Mouse (Mus musculus) kidney, postnatal 10 days (tissue): ENCODE results near the gene Aoc3.
"Not testable (repeated sequence)": the region's sequence is repeated elsewhere in the genome, so short reads cannot be mapped to it uniquely, and the experiment has no call there.

Source experiments
- DNase-seq: peaks from one replicate; pipeline ENCODE4 v3.0.0; 2021; ENCODE audit warnings: mixed read lengths

Aoc3 gene

DNA sequence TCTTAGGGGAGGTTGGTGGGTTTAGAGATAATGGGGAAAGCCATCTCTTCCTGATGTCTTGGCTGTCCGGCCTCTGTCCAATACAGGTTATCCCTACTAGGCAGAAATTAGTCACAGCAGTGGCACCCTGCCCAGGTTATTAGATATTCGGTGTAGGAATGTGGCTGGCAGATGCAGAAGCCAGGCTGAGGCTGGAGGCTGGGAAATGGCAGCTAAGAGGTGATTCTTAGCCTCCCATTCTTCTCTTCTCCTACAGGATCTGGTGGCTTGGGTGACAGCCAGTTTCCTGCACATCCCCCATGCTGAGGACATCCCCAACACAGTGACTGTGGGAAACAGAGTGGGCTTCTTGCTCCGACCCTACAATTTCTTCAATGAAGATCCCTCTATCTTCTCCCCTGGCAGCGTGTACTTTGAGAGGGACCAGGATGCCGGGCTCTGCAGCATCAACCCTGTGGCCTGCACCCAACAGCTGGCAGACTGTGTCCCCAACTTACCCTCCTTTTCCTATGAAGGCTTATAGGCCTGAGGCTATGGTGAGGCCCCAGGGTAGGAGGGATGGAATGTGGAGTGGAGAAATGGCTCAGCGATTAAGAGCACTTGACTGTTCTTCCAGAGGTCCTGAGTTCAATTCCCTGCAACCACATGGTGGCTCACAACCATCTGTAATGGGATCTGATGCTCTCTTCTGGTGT is 1.3 kb upstream of the Aoc3 start:
- DNase-seq: peak; percentile 56

DNA sequence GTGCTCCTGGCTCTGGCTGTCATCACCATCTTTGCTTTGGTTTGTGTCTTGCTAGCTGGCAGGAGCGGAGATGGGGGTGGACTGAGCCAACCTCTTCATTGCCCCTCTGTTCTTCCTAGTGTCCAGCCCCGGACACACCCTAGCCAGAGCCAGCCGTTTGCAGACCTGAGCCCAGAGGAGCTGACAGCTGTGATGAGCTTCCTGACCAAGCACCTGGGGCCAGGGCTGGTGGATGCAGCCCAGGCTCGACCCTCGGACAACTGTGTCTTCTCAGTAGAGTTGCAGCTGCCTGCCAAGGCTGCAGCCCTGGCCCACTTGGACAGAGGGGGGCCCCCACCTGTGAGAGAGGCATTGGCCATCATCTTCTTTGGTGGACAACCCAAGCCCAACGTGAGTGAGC is 556 bp downstream of the Aoc3 start:
- DNase-seq: not testable (repeated sequence)

DNA sequence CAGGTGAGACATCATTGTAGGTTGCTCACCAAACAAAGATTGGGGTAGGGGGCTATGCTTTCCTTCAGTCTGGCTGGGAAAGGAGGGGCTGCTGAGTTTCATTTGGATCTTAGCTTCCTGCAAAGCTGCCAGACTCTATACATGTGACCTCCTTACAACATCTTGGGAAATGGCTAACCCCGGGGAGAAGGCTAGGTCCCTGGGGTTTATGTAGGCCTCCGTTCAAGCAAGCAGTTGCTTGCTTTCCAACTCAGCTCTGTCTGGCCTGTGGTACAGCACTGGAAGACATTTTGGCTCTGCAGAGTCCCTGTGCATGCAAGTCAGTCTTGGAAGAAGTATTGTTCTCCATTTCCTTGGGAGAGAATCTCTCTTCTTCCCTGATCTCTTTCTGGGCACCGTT is 2.1 kb downstream of the Aoc3 start:
- no peak for DNase-seq

DNA sequence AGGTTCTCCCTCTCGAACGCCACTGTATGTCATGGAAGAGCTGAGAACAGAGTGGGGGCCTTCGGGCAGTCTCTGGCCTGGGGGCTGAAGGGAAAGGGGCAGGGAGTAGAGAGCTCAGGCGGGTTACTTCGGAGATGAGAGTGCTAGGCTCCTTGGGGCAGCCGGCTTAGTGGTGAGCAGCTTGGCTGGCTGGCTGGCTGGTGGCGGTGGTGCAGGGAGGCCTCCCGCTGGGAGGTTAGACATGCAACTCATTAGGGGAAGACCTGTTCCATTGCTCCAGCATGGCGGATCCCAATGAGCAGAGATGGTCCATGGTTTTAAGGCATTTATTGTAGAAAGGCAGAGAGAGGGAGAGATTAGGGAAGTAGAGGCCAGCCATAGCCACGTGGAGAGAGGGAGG is 3.6 kb downstream of the Aoc3 start:
- DNase-seq: no peak

DNA sequence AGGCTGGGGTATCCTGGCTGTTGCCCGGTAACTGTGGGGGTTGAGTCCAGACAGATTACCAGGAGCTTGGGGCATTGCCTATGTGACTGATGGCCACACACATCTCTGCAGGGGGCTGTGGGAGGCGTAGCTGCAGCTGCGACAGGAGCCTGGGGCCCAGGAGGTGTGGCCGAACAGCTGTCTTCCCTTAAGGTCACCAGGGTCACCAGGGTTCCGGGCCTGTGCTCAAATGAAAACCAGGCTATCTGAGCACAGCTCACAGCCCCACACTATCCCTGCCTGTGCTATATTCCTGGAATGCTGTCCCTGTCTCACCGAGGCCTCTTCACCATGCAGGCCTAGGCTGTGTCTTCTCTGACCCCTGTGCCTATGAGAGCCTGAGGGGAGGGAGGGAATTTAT is 4.1 kb downstream of the Aoc3 start:
- DNase-seq: no peak

DNA sequence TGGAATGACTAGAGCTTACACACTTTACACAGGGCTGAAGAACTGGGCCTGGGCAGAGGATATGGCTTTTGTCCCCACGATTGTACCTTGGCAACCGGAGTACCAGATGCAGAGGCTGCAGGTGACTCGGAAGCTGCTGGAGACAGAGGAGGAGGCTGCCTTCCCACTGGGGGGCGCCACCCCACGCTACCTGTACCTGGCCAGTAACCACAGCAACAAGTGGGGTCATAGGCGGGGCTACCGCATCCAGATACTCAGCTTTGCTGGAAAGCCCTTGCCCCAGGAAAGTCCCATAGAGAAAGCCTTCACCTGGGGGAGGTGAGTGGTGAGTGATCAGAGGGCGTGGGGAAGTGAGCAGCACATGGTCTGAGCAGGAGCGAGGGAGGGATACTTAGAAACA is 5.3 kb downstream of the Aoc3 start:
- DNase-seq: peak; percentile 54

DNA sequence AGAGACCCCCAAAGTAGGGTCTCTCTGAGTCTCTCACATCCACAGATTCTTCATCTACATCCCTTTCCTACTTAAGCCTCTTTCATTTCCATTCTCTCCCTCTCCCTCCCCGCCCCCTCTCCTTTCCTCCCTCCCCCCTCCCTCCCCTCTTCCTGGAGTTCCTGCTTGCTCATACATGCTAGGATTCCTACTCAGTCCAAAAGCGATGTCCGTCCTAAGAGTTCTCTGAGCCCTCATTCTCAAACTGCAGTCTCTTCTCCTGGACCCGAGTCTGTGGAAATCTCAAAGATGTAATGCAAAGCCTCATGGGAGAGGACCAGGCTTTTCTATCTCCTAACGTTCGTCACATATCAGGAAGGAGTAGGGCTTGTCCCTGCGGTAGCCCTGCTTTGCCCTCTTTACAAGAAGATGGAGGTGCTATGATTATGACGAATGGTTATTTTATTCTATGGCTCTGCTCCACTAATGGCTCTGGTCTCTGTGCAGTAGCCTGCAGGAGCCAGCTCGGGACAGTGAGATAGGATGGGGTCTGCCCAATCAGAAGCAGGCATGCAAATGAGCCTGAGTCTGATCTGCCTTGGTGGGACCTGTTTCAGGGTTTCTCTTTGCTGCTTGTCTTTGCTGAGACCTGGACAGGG is 7.8 kb downstream of the Aoc3 start:
- DNase-seq: no peak

DNA sequence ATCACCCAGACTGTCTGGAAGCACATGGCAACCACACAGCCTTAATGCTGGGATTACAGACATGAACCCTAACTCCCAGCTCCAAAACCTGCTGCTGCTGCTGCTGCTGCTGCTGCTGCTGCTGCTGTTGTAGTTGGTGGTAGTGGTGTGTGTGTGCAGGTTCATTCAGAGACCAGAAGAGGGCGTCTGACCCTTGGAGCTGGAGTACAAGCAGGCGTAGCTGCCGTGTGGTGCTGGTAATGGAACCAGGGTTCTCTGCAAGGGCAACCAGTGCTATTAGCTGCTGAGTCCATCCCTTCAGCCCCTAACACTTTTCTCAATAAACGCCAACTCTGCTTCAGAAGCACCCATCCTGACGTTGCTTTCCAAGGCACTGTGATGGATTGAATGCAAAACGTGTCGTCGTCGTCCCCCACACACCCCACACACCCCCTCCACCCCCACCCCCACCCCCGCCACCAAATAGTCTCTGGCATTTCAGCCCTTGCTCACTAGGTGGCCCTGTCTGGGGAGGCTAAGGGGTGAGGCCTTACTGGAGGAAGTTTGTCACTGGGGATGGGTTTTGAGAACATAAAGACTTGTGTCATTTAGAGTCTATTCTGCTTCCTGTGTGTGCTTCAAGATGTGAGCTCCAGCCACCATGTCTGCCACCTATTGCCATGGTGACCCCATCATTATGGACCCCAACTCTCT is 16.8 kb downstream of the Aoc3 start:
- DNase-seq: no peak

DNA sequence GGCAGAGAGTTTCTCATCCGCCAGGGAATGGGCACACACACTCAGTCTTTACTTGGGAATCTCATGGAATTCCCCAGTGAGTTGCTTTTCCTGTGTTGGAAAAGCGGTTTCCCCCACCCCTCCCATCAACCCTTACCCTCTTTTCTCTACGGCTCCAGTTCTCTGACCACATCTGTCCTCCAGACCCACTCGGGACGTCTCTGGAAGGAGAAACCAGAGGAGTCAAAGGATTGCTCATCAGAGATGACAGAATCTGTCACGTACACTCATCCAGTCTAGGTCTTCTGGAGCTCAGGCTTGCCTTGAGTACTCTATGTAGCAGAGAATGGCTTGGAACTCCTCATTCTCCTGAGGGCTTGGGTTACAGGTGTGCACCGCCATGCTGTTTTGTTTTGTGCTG is 18.4 kb downstream of the Aoc3 start:
- no peak for DNase-seq

DNA sequence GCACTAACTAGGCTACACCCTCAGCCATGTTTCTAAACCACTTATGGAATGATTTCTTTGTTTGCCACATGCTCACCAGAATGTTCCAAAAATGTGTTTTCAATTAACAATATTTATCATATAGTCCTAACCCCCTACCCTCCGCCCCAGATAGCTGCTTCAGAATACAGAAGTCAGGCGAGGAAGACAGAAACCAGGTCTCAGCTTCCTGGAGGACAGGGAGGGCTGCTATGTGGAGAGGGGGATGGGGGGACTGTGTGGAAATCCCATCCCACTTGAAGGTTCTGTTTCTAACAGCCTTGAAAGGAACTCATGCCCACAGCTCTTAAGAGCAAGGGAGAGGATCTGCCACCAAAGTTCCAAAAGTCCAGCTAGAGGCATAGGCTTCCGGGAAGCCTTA is 18.8 kb downstream of the Aoc3 start:
- no peak for DNase-seq

DNA sequence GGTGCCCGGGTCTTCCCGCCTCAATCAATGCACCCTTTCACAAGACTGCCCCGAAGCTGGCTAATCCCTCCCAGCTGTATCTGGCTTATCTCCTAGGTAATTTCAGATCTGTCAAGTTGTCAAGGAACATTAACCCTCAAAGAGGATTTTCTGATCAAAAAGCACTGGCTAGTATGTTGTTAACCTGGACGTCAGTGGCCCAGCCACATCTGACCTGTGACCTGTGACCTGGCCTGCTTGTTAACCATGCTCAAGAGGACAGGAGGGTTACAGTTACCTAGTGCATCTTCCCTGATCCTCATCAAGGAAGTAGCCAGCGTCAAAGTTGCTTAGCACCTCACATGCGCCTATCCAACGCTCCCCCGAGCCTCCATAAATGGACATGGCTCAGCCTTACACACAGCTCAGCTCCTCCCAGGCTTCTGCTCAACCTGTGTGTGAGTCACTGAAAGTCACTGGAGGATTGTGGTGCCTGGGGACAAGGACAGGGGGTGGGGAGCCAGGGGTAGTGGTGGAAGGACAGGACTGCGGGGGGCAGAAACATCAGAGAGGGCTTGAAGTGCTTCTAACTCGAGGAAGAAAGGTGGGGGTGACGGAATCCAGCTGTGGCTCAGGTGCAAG is 20.8 kb downstream of the Aoc3 start:
- DNase-seq: no peak

DNA sequence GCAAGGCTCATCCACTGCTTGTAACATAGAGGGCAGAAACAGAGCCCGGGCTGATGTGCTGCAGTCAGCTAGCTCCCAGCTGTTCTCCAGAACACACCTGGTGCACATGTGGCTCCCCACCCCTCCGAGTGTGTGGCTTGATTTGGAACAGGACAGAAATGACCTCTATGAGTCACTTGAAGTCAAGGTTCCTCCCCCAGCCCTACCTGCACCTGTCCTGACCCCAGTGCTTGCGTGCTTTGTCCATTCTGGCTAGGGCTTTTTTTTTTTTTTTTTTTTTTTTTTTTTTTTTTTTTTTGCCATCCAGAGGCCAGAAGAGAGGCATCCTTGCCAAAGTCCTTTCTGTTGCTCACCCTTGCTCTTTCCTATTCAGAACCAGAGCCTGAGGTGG is 21.3 kb downstream of the Aoc3 start:
- DNase-seq: no peak

DNA sequence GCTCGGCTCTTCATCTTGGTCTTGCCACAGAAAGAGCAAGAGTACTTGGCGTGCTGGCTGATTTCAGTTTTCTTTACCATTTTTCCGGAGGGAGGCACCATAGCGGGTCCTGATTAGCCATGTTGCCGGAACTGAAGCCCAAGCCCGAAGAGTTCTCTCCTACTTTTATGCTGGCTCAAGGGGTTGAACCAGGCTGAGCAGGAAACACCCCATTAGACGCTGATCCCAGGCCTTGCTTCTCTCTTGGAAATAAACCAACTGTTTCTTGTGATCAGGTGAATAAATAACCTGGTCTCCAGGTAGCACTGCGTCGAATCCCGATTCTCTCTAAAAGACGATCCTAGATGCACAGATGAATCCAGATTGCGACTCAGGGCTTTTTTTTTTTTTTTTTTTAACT is 23.0 kb downstream of the Aoc3 start:
- no peak for DNase-seq

DNA sequence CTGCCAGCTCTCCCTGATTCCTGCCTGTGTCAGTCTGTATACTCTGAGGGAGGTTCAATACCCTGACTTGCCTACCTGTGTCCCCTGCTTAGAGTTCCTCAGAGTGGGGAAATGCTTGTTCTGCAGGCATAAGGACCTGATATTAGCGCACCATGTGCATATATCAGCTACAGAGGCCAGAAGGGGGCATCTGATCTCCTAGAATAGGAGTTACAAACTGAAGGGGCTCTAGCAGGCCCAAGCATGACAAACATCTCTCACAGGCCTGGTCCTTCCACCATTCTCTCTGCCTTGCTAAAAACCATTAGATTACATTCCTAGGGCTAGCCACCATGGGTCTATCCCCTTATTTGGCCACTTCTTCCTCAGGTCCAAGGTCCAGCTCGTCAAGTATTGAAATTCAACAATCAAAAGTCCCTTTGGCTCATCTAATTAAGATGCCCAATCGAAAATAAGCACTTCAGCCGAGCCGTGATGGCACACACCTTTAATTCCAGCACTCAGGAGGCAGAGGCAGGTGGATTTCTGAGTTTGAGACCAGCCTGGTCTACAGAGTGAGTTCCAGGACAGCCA is 24.1 kb downstream of the Aoc3 start:
- no peak for DNase-seq

DNA sequence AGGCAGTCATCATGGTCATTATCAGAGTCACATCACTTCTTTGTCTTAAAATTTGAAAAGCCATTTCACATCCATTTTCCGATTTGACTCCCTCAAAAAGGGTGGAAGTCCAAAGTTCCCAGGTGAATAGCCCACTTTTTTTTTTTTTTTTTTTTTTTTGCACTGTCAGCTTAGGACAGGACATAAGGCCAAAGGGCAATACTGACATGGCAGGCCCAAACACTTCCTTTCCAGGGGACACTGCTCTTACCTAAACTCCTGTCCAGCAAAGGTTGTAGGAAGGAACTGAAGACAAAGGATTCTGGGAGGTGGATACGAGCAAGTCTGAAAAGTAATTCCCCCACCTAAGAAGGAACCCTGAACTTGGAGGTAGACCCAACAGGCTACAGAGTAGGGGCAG is 25.5 kb downstream of the Aoc3 start:
- DNase-seq: no peak

DNA sequence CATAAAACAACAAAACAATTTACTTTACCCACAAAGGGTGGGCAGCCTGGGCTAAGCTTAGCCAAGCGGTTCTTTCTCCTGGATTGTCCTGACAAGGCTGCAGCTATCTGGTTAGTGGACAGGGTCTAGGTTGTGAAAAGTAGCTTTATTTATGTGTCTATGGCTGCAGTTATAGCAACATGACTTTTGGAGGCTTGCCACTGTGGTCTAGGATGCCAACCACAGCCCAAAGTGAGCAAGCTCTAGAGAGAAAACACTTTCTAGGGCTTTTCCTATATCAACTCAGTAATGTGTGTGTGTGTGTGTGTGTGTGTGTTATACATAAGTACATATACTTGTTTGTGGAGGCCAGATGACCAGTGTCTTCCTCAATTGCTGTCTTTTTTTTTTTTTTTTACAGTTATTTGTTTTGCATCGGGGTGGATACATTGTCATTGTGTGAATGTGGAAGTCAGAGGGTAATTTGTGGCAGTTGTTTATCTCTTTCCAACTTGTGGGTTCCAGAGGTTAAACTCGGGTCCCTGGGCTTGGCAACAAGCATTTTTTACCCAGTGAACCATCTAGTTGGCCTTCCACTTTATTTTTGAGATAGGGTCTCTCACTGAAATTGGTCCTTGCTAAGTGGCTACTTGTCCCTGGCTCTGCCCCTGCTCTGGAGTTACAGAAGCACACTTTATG is 27.2 kb downstream of the Aoc3 start:
- DNase-seq: no peak

DNA sequence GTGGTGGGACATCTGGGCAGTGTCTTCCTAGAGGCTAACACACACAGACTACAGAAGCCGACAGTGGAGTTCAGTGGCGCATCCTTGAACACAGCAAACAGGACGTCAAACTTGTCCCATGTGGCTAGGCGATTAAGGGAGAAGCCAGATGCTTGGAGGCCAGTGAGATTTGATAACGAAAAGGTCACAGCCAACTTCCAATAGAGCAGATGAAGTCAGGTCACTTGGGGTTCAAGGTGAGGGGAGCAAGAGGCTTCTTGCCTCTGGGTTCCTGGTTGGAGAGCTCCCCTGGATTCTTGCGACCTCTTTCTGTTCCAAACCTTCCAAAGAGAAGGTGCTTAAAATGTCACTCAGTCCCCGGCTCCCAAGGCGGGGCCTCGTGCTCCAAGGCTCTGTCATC is 29.4 kb downstream of the Aoc3 start:
- no peak for DNase-seq

DNA sequence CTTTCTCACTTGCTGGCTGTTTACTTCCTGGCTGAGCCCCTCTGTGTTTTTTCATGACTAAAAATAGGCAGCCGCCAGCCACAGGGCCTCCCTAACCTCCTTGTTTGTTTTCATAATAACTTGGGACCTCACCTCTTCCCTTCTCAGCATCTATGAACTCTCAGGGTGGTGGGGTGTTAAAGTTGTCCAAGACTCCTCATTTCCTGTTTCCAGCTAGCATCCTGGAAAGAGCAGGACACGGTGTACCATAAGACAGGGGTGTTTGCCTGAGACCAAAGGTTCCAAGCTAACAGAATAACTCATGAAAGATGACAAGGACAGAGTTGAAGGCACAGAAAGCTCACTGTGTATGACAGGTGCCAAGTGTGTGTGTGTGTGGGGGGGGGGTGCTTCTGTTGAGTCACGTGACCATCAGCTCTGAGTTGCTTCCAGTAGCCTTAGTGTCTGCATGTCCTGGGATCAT is 30.3 kb downstream of the Aoc3 start:
- DNase-seq: no peak

DNA sequence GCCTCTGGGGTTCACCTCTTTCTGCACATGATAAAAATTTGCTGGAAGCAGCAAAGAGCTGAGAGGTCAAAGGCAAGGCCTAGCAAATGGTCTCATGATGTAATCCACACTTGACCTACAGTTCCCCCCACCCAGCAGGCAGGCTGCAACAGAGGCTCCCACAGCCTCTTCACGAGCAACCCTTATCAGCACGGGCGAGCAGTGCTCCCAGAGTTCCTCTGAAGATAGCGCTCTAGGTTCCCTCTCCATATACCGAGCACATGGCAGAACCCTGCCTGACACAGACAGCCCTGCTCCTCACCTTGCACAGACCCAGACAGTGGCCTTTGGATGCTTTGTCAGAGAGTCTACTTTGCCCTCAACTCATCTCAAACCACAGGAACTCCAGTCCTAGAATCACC is 34.1 kb downstream of the Aoc3 start:
- DNase-seq: peak; percentile 49

DNA sequence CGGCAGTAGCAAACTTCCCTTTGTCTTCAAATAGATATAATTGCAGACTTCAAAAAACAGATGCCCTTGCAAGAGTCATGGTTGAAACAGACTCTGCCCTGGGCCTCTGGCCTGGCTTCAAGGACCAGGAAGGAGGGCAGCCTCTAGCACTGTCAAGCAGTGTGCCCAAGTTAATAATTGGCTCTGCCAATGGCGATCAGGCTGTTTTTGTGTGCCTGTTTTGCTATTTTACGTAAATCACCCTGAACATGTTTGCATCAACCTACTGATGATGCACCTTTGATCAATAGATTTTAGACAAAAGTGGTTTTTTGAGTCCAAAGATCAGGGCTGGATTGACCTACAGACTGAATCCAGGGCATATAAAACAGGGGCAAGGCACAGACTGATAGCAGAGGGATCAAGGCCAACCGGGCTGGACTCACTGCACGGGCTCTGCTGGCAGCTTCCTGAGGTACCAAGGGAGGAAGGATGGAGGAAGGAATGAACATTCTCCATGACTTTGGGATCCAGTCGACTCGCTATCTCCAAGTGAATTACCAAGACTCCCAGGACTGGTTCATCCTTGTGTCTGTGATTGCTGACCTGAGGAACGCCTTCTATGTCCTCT is 37.0 kb downstream of the Aoc3 start, which contains the start of gene G6pc:
Gene G6pc, plus strand, starts transcription at position 236 of the 610 bp plus-strand sequence.
- peak; percentile 68 for DNase-seq

DNA sequence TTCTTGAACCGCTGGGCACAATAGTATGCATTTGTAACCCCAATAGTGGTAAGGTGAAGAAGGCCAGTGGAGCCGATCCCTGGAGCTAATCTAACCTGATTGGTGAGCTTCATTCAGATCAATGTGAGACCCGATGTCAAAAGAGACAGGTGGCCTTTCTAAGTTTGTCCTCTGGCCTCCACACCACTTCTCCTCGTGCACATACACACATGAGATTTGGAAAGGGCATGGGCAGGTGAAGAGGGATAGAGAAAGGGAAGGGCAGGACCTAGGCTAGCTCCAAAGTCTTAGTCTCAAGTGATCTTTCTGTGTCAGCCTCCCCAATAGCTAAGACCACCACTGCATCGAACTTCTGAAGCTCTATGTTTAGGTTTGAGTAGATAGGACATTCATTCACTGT is 39.7 kb downstream of the Aoc3 start:
- DNase-seq: no peak

DNA sequence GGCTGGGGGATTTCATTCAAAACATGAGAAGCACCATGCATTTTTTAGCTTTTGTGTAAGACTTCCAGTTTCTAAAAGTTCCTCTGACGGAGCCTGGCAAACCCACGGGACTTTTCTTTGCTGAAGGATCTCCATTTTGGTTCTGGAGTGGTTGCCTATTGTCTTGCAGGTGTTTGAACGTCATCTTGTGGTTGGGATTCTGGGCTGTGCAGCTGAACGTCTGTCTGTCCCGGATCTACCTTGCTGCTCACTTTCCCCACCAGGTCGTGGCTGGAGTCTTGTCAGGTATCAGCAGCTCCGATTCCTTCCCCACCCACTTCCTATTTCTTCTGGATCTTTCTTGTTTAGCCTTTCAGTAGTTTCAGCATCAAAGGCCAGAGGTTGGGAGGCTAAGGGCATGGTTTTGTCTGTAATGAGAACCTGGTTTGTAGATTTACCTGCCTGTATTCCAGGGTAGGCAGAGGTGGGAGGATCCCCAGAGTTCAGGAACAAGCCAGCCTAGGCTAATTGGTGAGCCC is 44.1 kb downstream of the Aoc3 start:
- no peak for DNase-seq
